ENCODE assay signal across 23 mouse cellular contexts in genomic region chr5:45435967-45436950, GRCm38 (mm10). TPM values are rescaled to one million over a fixed set of nuclear protein-coding genes. Genes with fewer than 3 reads are reported as not detected.
DNase-seq lines count a peak whose midpoint lies in the region; ATAC-seq lines count a peak whose summit lies in the region.
"Had no signal": no experiment of that assay in that cellular context is flagged by ENCODE, and none has a peak within 500 bp of the region (broad histone marks: within the 10 kb centered on the region; RNA-seq: fewer than 3 reads in every experiment).

No protein-coding gene starts in this region.

- peak; percentile 78 for DNase-seq in heart, adult 11 months
- DNase-seq in heart, postnatal 36 days, result no peak
- peak; percentile 60 for DNase-seq in kidney, adult 18-20 months
- DNase-seq in kidney, postnatal 25 days, result peak; percentile 53 to 79
- peak; percentile 52 for DNase-seq in yolk sac, embryonic 10.5 days (ENCODE audit: low spot score)
- DNase-seq in layer of hippocampus, adult 11-12 months (ENCODE audit: low spot score), result no peak
- DNase-seq in frontal cortex, adult 2 months (ENCODE audit: extremely low spot score in 1 of 2, low spot score in 1 of 2), result no peak
- DNase-seq: cerebellum, postnatal 25 days; heart, adult 18-20 months; liver, embryonic 13.5 days; lung, postnatal 10 days; retina, postnatal 1 day had no signal

- H3K36me3 ChIP-seq in heart, embryonic 12.5 days, result peaks cover 49% of the 10 kb centered on the region

- no peak overlapping the region for H3K4me3 ChIP-seq in heart, embryonic 12.5 days
- H3K4me3 ChIP-seq: forebrain, embryonic 12.5 days; liver, embryonic 13.5 days; megakaryocyte, embryonic 14.5 days; neural tube, embryonic 15.5 days had no signal

- no peak overlapping the region for H3K4me2 ChIP-seq in heart, embryonic 12.5 days
- H3K4me2 ChIP-seq: forebrain, embryonic 12.5 days; hindbrain, embryonic 14.5 days; liver, embryonic 13.5 days; neural tube, embryonic 15.5 days had no signal

- WGBS in heart, embryonic 12.5 days, result 85% methylated on average over 14 of the region's 14 CpGs

- no peak overlapping the region for H3K9ac ChIP-seq in heart, embryonic 12.5 days
- H3K9ac ChIP-seq: forebrain, embryonic 12.5 days; hindbrain, embryonic 14.5 days; liver, embryonic 13.5 days; neural tube, embryonic 15.5 days had no signal

- peaks cover 6% of the 10 kb centered on the region; the same call in 1 of the 2 replicates for H3K4me1 ChIP-seq in heart, embryonic 12.5 days (replicated peaks)
- H3K4me1 ChIP-seq: forebrain, embryonic 12.5 days; liver, embryonic 13.5 days; megakaryocyte, embryonic 14.5 days; neural tube, embryonic 15.5 days had no signal

- no peaks in the 10 kb centered on the region for H3K9me3 ChIP-seq in heart, embryonic 12.5 days (replicated peaks)
- H3K9me3 ChIP-seq: forebrain, embryonic 12.5 days; liver, embryonic 13.5 days; megakaryocyte, embryonic 14.5 days; neural tube, embryonic 15.5 days had no signal

- H3K27ac ChIP-seq in heart, embryonic 12.5 days (ENCODE audit: poor library complexity, severe bottlenecking), result no peak overlapping the region
- H3K27ac ChIP-seq: forebrain, embryonic 12.5 days; hindbrain, embryonic 14.5 days; liver, embryonic 13.5 days; neural tube, embryonic 15.5 days had no signal

- ATAC-seq in heart, embryonic 12.5 days (ENCODE audit: insufficient number of reproducible peaks, low FRiP score), result no peak
- ATAC-seq: activated CD4-positive, CD25-positive, alpha-beta regulatory T cell, adult 4 months had no signal

- intact Hi-C loops in heart, postnatal 36 days (cut with DNase I), result no loop called here

- H3K27me3 ChIP-seq in heart, embryonic 12.5 days (replicated peaks), result peaks cover 5% of the 10 kb centered on the region; the same call in 1 of the 2 replicates
- H3K27me3 ChIP-seq: forebrain, embryonic 12.5 days; liver, embryonic 13.5 days; megakaryocyte, embryonic 14.5 days; neural tube, embryonic 15.5 days had no signal

RNA-seq across cellular contexts. Expression of gene Qdpr, which starts 13.8 kb away (rescaled TPM):
- total RNA-seq in heart, postnatal 36 days (2021), result 10 to 100 TPM; 80.7 to 82.9 TPM
- polyA plus RNA-seq in frontal cortex, adult 2 months (2012; rRNA removed), result 208 TPM in 2 replicates
- 83.9 and 89.1 TPM in 2 replicates for polyA plus RNA-seq in heart, embryonic 12.5 days (2016; fragmentation: Nextera tagmentation; extraction: Ambion mirVana)

RNA-seq across cellular contexts. Expression of gene Clrn2, which starts 17.3 kb away (rescaled TPM):
- not detected for total RNA-seq in heart, postnatal 36 days (2021)
- 0.34 and 0.48 TPM in 2 replicates for polyA plus RNA-seq in frontal cortex, adult 2 months (2012; rRNA removed)
- not detected in 2 replicates for polyA plus RNA-seq in heart, embryonic 12.5 days (2016; fragmentation: Nextera tagmentation; extraction: Ambion mirVana)
- total RNA-seq: gastrocnemius, adult 18-20 months; heart, adult 18-20 months had no signal
- polyA plus RNA-seq: activated CD4-positive, CD25-positive, alpha-beta regulatory T cell, adult 4 months; forebrain, embryonic 12.5 days; heart, postnatal 0 days; large intestine, adult 2 months; liver, embryonic 13.5 days; neural tube, embryonic 15.5 days; stomach, embryonic 14.5 days; thymus, postnatal 0 days had no signal

RNA-seq across cellular contexts. Expression of gene Lap3, which starts 56.9 kb away (rescaled TPM):
- total RNA-seq in heart, postnatal 36 days (2021), result 100 to 1,000 TPM in 1 of 2 experiments, 10 to 100 TPM in 1; 95.5 to 116 TPM
- polyA plus RNA-seq in frontal cortex, adult 2 months (2012; rRNA removed), result 48.4 and 58.8 TPM in 2 replicates
- 72.5 and 73.7 TPM in 2 replicates for polyA plus RNA-seq in heart, embryonic 12.5 days (2016; fragmentation: Nextera tagmentation; extraction: Ambion mirVana)

Comparison
In these comparisons a context has a peak if more than half of its experiments do, and no peak if none do; other contexts are left out.
1. DNase-seq: peak in heart, adult 11 months (single experiment), kidney, adult 18-20 months (single experiment), kidney, postnatal 25 days (2 of 2) and yolk sac, embryonic 10.5 days (single experiment); none in heart, postnatal 36 days (0 of 2), layer of hippocampus, adult 11-12 months (single experiment) and frontal cortex, adult 2 months (0 of 2).